Mouse (Mus musculus): ENCODE data around the gene Hist1h3g.

The Hist1h3g gene

GRCm38 (mm10) chr13:23576906-23577639 lies 41.9 kb downstream of the Hist1h3g start:
- DNase-seq (ENCODE audit: low read depth, low spot score) = no peak

- DNase-seq (ENCODE audit: low read depth, low spot score) = no peak
These were observed 42.6 kb downstream of the Hist1h3g start for GRCm38 (mm10) chr13:23577835-23578234.

- DNase-seq (ENCODE audit: low read depth, low spot score) = peak; percentile 95
These were observed 46.4 kb downstream of the Hist1h3g start, which contains the start of gene Hist1h4d for GRCm38 (mm10) chr13:23581408-23582218. Hist1h4d (plus strand) TSS chr13:23581598.

GRCm38 (mm10) chr13:23582219-23583056 lies 47.2 kb downstream of the Hist1h3g start:
- no peak for DNase-seq (ENCODE audit: low read depth, low spot score)

- DNase-seq (ENCODE audit: low read depth, low spot score) = no peak
These were observed 48.3 kb downstream of the Hist1h3g start for GRCm38 (mm10) chr13:23583387-23584068.

GRCm38 (mm10) chr13:23584331-23584730 lies 49.1 kb downstream of the Hist1h3g start:
- DNase-seq (ENCODE audit: low read depth, low spot score) = no peak

- no peak for DNase-seq (ENCODE audit: low read depth, low spot score)
These were observed 49.8 kb downstream of the Hist1h3g start for GRCm38 (mm10) chr13:23585029-23585441.
